Mouse (Mus musculus) left cerebral cortex, postnatal 36 days (tissue): ENCODE results near the gene Abhd8. TPM values are rescaled to one million over a fixed set of nuclear protein-coding genes. Genes with fewer than 3 reads are reported as not detected.

ENCODE experiments used
- DNase-seq, 2 experiments: peaks; one replicate each; pipeline ENCODE4 v3.0.0; 2021 to 2022; ENCODE audit warnings: low spot score in 2 of 2, mixed read lengths in 1 of 2
- intact Hi-C: fragments of 180-260 bp; cut with DNase I; formaldehyde crosslinking; loops from one replicate; pipeline ENCODE4 v1.15.1; 2025
- total RNA-seq, 2 experiments: library from RNA; stranded (reverse); gene quantifications; 2 replicates each; pipeline ENCODE4 v1.2.3; 2021

The Abhd8 gene
- total RNA-seq, 2 experiments from 2014 or later, result 303 to 342 TPM

DNA sequence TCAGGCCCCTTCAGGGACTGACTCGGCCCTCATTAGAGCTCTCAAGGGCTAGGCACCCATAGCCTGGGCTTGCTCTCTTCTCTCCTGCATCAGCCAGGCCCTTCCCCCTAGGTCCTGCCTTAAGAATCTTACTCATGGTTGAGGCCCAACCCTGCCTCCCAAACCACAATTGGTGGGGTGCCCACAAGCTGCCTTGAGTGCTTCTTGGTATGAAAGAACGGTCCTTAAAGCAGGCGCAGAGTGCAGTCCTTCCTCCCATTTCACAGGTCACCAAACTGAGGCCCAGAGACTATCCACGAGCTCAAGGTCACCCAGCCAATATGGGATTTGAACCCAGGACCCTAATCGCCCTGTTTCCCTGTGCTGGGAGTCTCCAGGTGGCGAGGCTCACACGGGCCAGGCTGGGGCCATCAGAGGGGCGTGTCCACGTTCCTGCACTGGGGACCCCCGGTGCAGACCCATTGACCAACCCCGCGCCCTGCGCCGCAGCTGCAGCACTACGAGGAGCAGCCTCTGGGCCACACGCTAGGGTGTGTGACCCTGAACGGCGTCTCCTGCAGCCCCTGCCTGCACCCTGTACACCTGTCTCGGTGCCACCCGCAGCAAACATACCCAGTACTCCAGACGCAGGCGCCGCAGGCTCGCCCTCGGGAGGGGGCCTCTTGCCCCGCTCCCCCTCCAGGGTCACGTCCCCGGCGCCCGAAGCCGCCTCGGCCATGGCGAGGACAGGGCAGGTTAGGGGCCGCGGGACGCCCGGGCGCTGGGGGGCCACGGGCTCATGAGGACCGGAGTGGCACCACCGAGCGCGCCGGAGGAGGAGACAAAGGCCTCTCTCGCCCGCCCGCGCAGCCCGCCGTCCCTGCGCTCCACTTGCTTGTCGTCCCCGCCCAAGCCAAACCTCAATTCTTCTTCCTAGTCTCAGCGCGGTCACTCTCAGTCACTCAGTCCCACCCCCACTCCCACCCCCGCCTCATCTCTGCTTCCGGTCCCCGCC lies 22.0 kb upstream of the Abhd8 start, which contains the start of gene Ano8:
Gene Ano8 (minus strand): TSS at position 822 of the 994 bp plus-strand sequence.
- intact Hi-C loops, result no loop called here
- DNase-seq, result peak; percentile 87 to 91

GRCm38 (mm10) chr8:71484736-71485135 lies 21.3 kb upstream of the Abhd8 start:
- intact Hi-C loops, result no loop called here
- no peak for DNase-seq

DNA sequence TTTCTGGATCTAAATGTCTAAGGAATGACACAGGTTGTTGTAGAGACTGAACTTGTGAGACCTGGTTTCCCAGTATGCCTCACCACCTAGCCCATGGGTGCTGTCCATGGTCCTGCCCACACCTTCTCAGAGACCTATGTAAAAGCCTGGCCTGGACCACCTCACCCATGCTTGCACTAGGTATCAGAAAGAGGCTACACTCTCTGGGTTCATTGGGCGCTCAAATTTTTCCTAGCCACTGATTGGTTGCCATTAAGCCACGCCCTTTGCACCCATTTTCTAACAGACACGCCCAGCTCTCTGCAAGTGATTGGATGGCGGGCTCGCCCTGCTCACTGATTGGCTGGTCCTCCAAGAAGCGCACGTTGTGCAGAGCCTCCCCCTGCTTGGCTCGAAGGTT lies 20.5 kb upstream of the Abhd8 start:
- no peak for DNase-seq

DNA sequence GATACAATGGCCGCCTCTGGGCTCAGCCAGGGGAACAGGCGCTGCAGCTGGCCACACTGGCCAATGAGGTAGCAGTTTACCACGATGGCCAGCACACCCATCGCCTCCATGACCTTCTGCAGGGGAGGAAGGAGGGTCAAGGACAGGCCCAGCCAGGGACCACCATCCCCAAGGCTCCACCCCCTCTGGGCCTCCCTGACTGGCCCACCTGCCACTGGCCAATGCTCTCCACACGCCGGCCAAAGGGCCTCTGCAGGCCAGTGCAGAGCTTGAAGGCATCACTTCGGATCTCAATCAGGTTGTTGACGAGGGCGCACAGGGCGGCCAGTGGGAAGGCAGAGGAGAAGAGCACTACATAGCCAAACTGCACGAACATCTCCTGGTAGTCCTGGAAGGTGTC lies 15.5 kb upstream of the Abhd8 start:
- intact Hi-C loops, result no loop called here
- DNase-seq, result no peak

More for the DNA sequence above, 20.5 kb upstream of the Abhd8 start:
- intact Hi-C loops, result no loop called here

- no peak for DNase-seq
- intact Hi-C loops, result no loop called here
Measured at GRCm38 (mm10) chr8:71477196-71477845, 13.9 kb upstream of the Abhd8 start.

- intact Hi-C loops, result no loop called here
- peak; percentile 82 to 90 for DNase-seq
Measured at GRCm38 (mm10) chr8:71476099-71476940, 12.9 kb upstream of the Abhd8 start.

GRCm38 (mm10) chr8:71475702-71476075 lies 12.2 kb upstream of the Abhd8 start:
- no peak for DNase-seq
- intact Hi-C loops, result no loop called here

DNA sequence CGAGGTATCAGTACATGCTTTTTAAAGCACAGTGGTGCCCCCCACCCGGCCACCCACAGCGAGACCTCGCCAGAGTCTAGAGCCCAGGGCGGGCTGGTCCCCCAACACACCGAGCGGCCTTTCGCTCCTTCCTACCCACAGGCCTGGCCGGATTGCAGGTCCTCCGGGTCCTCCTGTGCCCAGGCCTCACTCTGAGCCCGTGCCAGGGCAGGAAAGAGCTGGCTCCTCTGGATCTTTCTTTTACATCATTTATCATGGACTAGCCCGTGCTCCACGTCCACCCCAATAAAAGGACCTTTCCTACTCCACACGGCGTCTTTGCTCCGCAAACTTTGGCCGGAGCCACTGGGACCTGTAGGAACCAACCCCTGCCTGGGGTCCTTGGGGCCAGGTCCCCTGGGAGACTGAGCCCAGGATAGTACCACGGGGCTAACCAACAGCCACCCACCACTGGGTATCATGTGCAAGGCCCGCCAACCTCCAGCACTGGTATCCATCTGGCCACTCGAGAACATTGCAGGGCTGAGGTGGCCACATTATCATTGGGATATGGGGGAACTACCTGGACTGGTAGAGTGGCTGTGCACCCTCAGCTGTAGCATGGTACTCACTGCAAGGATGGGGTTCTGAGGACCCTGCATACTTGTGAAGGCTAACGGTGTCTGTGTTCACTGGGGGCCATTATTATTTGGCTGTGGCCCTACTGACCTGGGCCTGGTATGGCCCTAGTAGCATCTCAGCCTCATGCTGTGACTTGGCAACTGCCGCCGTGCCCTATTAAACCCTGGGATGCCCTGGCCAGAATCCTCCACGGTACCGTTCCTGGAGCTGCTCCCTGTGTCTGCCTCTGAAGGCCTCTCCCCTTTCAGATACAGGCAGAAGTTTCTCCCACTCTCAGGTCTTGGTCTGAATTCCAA lies 11.6 kb upstream of the Abhd8 start:
- intact Hi-C loops, result no loop called here
- DNase-seq, result no peak

GRCm38 (mm10) chr8:71474344-71474743 lies 10.9 kb upstream of the Abhd8 start:
- DNase-seq, result no peak
- intact Hi-C loops, result no loop called here

- DNase-seq, result no peak
Measured at GRCm38 (mm10) chr8:71472601-71473386, 9.3 kb upstream of the Abhd8 start.

DNA sequence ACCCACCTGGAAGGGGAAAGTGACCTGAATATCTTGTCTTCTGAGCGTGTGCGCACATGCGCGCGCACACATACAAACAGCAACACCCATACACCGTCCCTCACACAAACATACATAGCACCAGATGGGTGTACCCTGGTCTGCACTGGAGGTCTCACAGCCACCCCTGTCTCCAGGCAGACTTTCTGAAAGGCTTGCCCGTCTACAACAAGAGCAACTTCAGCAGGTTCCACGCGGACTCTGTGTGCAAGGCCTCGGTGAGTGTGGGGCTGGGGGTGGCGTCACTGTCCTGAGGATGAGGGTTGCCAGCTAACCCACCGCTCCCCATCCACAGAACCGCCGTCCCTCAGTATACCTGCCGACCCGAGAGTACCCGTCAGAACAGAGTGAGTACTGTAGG lies 8.4 kb upstream of the Abhd8 start:
- intact Hi-C loops, result no loop called here
- no peak for DNase-seq

More at GRCm38 (mm10) chr8:71472601-71473386, 9.3 kb upstream of the Abhd8 start:
- intact Hi-C loops, result no loop called here

DNA sequence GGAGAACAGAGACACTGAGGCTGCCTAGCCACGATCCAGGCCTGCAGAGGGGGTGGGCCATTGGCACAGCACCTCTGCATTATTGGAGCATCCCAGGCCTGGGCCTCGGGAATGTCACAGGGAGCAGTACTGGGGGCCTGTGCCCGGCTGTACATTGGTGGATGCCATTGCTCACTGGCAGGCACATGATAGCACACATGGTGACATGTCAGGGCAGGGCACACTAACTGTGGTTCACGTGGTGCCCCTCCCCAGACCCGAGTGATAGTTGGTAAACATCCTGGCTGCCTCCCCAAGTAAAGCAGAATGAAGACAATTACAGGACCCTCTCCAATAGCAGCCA lies 7.4 kb upstream of the Abhd8 start:
- no peak for DNase-seq

DNA sequence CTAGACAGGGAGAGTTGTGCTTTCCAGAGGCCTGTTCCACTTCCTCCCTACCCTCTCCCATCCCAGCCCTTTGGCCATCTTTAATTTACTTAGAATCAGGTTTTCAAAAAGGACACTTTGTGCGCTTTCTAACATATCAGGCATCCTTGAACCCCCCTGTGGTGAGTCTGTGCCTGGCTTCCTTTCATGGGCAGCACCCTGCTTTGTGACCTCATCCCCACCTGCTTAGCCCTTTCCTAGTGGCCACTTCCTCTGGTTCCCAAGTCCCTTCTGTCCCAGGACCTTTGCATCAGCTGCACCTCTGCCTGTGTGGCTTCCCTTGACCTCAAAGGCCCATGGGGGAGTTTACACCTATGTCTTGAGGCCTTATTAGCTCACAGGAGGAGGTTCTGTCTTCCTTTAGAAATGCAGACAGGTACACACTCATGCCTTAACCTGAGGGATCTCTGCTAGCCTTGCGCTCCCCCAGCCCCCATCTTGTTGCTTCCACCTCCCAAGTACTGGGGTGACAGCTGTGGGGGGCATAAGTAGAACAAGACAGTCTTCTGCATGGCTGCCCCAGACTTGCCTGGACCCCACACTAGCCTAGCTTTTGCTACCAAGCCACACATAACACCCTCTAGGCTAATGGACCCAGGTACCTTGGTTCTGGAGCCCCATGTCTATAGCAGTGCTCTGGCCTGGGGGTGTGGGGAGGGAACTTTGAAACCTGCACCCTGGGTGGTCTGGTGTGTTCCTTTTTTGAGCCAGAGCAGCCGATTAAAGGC lies 6.9 kb upstream of the Abhd8 start:
- intact Hi-C loops, result no loop called here
- no peak for DNase-seq

More for the DNA sequence above, 7.4 kb upstream of the Abhd8 start:
- intact Hi-C loops, result no loop called here

DNA sequence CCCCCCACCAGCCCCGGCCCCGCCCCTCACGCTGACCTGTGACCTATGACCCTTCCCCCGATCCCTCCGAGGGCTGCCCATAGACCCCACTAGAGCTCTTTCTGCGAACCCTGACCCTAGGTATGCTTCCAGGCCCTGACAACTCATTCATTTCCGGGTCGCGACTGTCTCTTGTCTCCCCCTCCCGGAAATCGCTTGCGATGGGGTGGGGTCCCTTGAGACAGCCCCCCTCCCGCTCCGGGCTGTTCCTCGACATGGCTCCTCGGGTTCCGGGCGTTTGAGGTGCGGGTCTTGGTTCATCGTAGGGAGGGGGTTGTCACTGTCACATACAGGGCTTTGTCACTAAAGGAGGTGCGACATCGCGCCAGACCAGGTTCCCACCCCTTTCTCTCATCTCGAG lies 6.0 kb upstream of the Abhd8 start:
- DNase-seq, result peak; percentile 47 to 51
- intact Hi-C loops, result no loop called here

GRCm38 (mm10) chr8:71468916-71469315 lies 5.5 kb upstream of the Abhd8 start, which contains the start of gene Dda1:
Gene Dda1 (plus strand): TSS chr8:71469199.
- intact Hi-C loops, result no loop called here
- DNase-seq, result peak; percentile 98

- intact Hi-C loops, result no loop called here
Measured at GRCm38 (mm10) chr8:71468001-71468400, 4.5 kb upstream of the Abhd8 start.

DNA sequence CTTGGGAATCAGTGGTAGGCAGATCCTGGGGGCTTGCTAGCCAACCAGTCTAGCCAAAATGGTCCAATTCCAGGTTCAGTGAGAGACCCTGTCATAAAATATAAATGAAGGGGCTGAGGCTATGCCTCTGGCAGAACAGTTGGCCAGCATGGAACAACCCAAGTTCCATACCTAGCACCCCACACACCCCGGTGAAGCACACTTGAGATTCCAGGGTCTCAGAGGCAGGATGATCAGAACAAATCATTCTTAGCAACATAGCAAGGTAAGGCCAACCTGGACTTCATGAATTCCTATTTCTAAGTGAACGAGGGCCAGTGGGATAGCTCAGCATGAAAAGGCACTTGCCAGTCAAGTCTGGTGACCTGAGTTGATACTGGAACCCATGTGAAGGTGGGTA lies 3.7 kb upstream of the Abhd8 start:
- intact Hi-C loops, result no loop called here
- no peak for DNase-seq

More at GRCm38 (mm10) chr8:71468001-71468400, 4.5 kb upstream of the Abhd8 start:
- no peak for DNase-seq
